Mouse (Mus musculus): Measurements from ENCODE around the gene Nkx2-3. TPM values are rescaled to one million over a fixed set of nuclear protein-coding genes. Genes with fewer than 3 reads are reported as not detected.
A peak's percentile ranks its signal among the peaks of the same experiment; 100 is the strongest.

Gene Nkx2-3
- polyA plus RNA-seq, 1 experiment from 2014 or later = 4.1 TPM

DNA sequence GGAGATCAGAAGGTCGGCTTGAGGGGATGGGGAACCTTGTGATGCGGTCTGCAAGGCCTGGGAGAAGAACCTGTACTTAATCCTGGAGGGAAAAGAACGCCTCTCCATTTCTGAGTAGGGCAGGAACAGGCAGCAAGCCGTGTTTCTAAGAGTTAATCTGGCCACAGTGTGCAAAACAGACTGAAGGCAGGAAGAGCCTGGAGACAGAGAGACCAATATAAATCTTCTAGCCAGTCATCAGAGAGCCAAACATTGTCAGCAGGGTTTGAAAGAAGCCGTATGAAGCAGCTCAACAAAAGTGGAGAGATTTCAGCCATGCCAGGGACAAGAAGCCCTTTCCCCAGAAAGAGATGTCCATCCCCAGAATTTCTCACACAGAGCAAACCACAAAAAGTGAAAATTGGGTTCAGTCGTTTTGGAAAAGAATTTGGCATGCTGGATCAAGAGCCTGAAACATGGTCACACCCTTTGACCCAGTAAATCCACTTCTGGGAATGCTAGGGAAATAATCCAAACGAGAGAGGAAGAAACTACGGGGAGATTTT lies 39.2 kb downstream of the Nkx2-3 start:
- no peak for DNase-seq (ENCODE audit: low spot score)
- no peak overlapping the region for H3K27ac ChIP-seq (ENCODE audit: low read depth, low read length)
- H3K27me3 ChIP-seq (replicated peaks; ENCODE audit: control insufficient read depth, insufficient read depth, low read length) = no peaks in the 10 kb centered on the region
- H3K9me3 ChIP-seq (replicated peaks; ENCODE audit: control insufficient read depth, low read length) = no peaks in the 10 kb centered on the region
- ATAC-seq = no peak
- H3K4me3 ChIP-seq (ENCODE audit: low read depth, low read length) = no peak overlapping the region
- no peaks in the 10 kb centered on the region for H3K4me1 ChIP-seq (ENCODE audit: control insufficient read depth, insufficient read depth, low read length)
- H3K36me3 ChIP-seq (ENCODE audit: control insufficient read depth, insufficient read depth, low read length) = no peaks in the 10 kb centered on the region
- H3K4me2 ChIP-seq (ENCODE audit: low read length) = no peak overlapping the region
- 61% methylated on average over 8 of the region's 8 CpGs for WGBS
- H3K9ac ChIP-seq (ENCODE audit: low read length) = no peak overlapping the region

DNA sequence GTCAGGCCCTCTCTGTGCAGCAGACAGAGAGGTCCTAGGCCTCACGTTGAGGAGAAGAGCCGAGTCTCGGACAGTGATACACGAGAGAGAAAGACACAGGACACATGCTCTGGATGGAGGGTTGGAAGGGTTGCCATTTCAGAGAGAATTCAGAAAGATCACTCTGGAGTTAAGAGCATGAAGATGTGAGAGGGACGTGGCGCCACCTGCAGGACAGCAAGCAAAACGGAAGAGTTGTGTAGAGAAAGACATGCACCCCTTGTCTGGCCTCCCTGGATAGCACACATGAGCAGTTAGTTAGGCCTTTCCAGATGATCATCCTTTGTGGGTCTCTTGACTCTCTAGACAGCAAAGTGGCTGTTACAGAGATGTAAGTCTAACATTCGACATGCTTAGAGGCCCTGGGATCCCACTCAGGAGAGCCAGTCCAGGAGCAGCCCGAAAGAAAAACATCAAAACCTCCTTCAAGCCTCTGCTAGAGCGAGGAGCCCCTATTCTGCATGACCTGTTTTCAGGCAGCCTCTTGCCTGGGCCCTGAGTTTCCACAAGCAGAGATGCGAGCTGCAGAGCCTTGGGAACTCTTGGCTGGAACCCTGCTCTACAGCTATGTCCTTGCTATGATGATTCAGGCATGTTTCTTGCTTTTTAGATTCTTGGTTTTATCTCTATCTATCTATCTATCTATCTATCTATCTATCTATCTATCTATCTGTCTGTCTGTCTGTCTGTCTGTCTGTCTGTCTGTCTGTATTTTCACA lies 43.8 kb downstream of the Nkx2-3 start:
- DNase-seq (ENCODE audit: low spot score) = peak; percentile 80
- Histone ChIP-seq H3K27me3 (replicated peaks; ENCODE audit: control insufficient read depth, insufficient read depth, low read length) (no peaks in the 10 kb centered on the region), H3K4me1 (ENCODE audit: control insufficient read depth, insufficient read depth, low read length) (no peaks in the 10 kb centered on the region), H3K4me3 (ENCODE audit: low read depth, low read length) (no peak overlapping the region), H3K36me3 (ENCODE audit: control insufficient read depth, insufficient read depth, low read length) (no peaks in the 10 kb centered on the region), H3K27ac (ENCODE audit: low read depth, low read length) (no peak overlapping the region), H3K9ac (ENCODE audit: low read length) (no peak overlapping the region), H3K4me2 (ENCODE audit: low read length) (no peak overlapping the region), H3K9me3 (replicated peaks; ENCODE audit: control insufficient read depth, low read length) (no peaks in the 10 kb centered on the region)
- WGBS = 40% methylated on average over 11 of the region's 11 CpGs
- no peak; the same call in 1 of the 2 replicates for ATAC-seq

DNA sequence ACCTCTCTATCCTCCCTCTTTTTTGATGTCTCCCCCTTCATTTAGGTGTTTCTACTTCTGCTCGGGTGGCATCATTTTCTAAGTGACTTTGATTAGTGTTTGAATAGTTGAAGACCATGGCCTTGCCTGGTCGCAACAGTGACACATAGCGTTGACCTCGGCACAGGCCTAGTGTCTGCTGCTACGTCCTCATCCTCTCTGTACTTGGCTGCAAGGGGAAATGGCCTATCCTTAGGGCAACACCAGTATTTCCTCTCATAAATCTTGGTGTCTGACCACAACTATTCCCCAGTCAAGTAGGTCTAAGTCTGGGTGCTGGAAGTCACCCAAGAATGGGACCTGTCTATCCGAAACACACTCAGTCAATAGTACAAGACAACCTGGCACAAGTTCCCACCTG lies 47.5 kb downstream of the Nkx2-3 start:
- ATAC-seq (no peak), DNase-seq (ENCODE audit: low spot score) (no peak)
- Histone ChIP-seq H3K27me3 (replicated peaks; ENCODE audit: control insufficient read depth, insufficient read depth, low read length) (no peaks in the 10 kb centered on the region), H3K4me2 (ENCODE audit: low read length) (no peak overlapping the region), H3K9ac (ENCODE audit: low read length) (no peak overlapping the region), H3K27ac (ENCODE audit: low read depth, low read length) (no peak overlapping the region), H3K9me3 (replicated peaks; ENCODE audit: control insufficient read depth, low read length) (no peaks in the 10 kb centered on the region), H3K4me3 (ENCODE audit: low read depth, low read length) (no peak overlapping the region), H3K4me1 (ENCODE audit: control insufficient read depth, insufficient read depth, low read length) (no peaks in the 10 kb centered on the region), H3K36me3 (ENCODE audit: control insufficient read depth, insufficient read depth, low read length) (peaks cover 20% of the 10 kb centered on the region)
- WGBS = 88% methylated on average over 6 of the region's 6 CpGs

DNA sequence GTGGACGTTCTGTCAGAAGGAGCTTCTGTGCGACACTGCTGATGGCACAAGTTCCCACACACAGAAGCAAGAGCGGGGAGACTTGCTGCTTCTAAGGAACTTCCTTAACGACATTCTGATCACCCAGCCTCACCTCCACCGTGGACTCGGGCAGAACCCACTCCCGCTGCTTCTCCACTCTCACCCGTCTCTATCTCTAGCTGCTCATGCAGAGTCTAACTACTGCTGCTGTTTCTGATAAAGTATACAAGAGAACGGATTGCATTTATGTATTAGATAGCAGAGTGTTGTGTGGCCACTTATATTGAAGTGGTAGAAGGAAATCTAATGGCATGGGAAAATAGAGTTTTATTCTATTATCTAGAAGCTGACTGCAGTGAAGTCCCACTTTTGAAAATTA lies 48.6 kb downstream of the Nkx2-3 start:
- ATAC-seq = no peak
- no peak overlapping the region for H3K4me3 ChIP-seq (ENCODE audit: low read depth, low read length)
- H3K4me2 ChIP-seq (ENCODE audit: low read length) = no peak overlapping the region
- no peaks in the 10 kb centered on the region for H3K4me1 ChIP-seq (ENCODE audit: control insufficient read depth, insufficient read depth, low read length)
- no peaks in the 10 kb centered on the region for H3K9me3 ChIP-seq (replicated peaks; ENCODE audit: control insufficient read depth, low read length)
- H3K27me3 ChIP-seq (replicated peaks; ENCODE audit: control insufficient read depth, insufficient read depth, low read length) = no peaks in the 10 kb centered on the region
- no peak for DNase-seq (ENCODE audit: low spot score)
- WGBS = 84% methylated on average over 9 of the region's 9 CpGs
- no peak overlapping the region for H3K27ac ChIP-seq (ENCODE audit: low read depth, low read length)
- no peak overlapping the region for H3K9ac ChIP-seq (ENCODE audit: low read length)
- H3K36me3 ChIP-seq (ENCODE audit: control insufficient read depth, insufficient read depth, low read length) = peaks cover 20% of the 10 kb centered on the region

DNA sequence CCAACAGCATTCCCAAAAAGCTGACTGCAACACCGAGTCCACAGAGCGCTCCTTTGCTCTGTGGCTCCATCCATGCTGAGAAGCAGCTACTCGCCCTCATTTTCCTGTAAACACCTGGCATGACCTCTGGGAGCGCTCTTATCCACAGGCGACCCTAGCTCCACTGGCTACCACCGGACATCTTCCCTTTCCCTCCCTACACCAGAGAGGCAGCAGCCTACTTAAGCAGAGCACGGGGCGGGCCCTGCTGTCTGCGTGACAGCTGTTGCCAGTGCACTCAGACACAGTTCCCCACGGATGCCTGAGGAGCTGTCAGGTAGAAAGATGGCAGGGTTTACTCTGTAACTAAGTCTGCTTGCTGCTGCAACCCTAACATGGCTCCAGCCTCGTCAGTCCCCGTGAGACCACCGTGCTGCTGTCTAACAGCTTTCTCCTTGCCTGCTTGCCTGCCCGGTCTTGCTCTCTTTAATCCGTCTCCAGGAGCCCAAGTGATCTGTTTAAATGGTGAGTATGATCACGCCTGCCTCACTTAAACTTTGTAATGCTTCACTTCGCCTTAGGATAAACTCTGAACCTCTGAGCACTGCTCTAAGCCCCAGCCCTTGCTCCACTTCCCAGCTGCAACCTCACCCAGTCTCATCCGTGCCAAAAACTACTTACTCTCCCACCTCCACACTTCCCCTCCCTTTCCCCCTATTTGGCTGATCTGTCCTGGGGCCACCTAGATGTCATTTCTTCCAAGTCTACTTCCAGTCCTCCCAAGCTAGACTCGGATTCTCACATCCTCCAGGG lies 50.2 kb downstream of the Nkx2-3 start:
- H3K4me1 ChIP-seq (ENCODE audit: control insufficient read depth, insufficient read depth, low read length) = no peaks in the 10 kb centered on the region
- DNase-seq (ENCODE audit: low spot score) (peak; percentile 28), ATAC-seq (no peak)
- no peak overlapping the region for H3K27ac ChIP-seq (ENCODE audit: low read depth, low read length)
- 35% methylated on average over 19 of the region's 19 CpGs for WGBS
- H3K4me2 ChIP-seq (ENCODE audit: low read length) = no peak overlapping the region
- H3K27me3 ChIP-seq (replicated peaks; ENCODE audit: control insufficient read depth, insufficient read depth, low read length) = no peaks in the 10 kb centered on the region
- peaks cover 20% of the 10 kb centered on the region for H3K36me3 ChIP-seq (ENCODE audit: control insufficient read depth, insufficient read depth, low read length)
- no peak overlapping the region for H3K9ac ChIP-seq (ENCODE audit: low read length)
- H3K4me3 ChIP-seq (ENCODE audit: low read depth, low read length) = no peak overlapping the region
- H3K9me3 ChIP-seq (replicated peaks; ENCODE audit: control insufficient read depth, low read length) = no peaks in the 10 kb centered on the region

DNA sequence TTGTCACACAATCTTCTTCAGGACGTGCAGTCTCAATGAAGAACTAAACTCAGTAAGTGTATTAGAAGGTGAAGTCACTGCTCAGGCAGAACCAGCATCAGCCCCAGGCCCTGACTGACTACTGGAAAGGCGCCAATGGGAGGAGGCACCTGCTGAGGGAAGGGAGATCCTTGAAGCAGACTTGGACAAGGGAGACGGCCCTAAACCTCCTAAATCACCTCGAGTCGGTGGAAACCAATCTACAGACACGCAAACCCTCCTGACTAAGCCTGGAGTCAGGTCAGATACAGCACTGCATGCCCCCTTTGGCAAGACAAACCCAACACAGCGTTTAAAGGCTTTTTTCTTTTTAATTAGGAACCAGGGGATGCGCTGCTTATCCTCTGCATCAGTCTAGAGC lies 51.3 kb downstream of the Nkx2-3 start:
- H3K4me3 ChIP-seq (ENCODE audit: low read depth, low read length) = no peak overlapping the region
- H3K9ac ChIP-seq (ENCODE audit: low read length) = no peak overlapping the region
- no peak for ATAC-seq
- H3K4me2 ChIP-seq (ENCODE audit: low read length) = no peak overlapping the region
- H3K27ac ChIP-seq (ENCODE audit: low read depth, low read length) = no peak overlapping the region
- H3K9me3 ChIP-seq (replicated peaks; ENCODE audit: control insufficient read depth, low read length) = no peaks in the 10 kb centered on the region
- peaks cover 20% of the 10 kb centered on the region for H3K36me3 ChIP-seq (ENCODE audit: control insufficient read depth, insufficient read depth, low read length)
- DNase-seq (ENCODE audit: low spot score) = no peak
- WGBS = 86% methylated on average over 8 of the region's 8 CpGs
- H3K27me3 ChIP-seq (replicated peaks; ENCODE audit: control insufficient read depth, insufficient read depth, low read length) = no peaks in the 10 kb centered on the region
- no peaks in the 10 kb centered on the region for H3K4me1 ChIP-seq (ENCODE audit: control insufficient read depth, insufficient read depth, low read length)

Small RNA genes lying within 50 kb of the gene (microRNA-seq; reads per million reads assigned to microRNA genes)
- gene Gm22646 = not detected

Other genes with a start within 250 kb of the Nkx2-3 start
- 0.04 TPM in 1 of 2 replicates, not detected in the other for gene Hpse2, start 224.0 kb upstream of the Nkx2-3 start, polyA plus RNA-seq (2014; fragmentation: Nextera tagmentation; extraction: Ambion mirVana)
- gene Cnnm1, start 171.9 kb upstream of the Nkx2-3 start, polyA plus RNA-seq (2014; fragmentation: Nextera tagmentation; extraction: Ambion mirVana) = 0.62 and 1.4 TPM in 2 replicates
- gene Got1, start 87.7 kb upstream of the Nkx2-3 start, polyA plus RNA-seq (2014; fragmentation: Nextera tagmentation; extraction: Ambion mirVana) = 56.9 and 65.6 TPM in 2 replicates
- 12.0 and 12.3 TPM in 2 replicates for gene Slc25a28, start 62.6 kb downstream of the Nkx2-3 start, polyA plus RNA-seq (2014; fragmentation: Nextera tagmentation; extraction: Ambion mirVana)
- 6.7 and 9.2 TPM in 2 replicates for gene Entpd7, start 77.3 kb downstream of the Nkx2-3 start, polyA plus RNA-seq (2014; fragmentation: Nextera tagmentation; extraction: Ambion mirVana)
- gene Cutc, start 140.7 kb downstream of the Nkx2-3 start, polyA plus RNA-seq (2014; fragmentation: Nextera tagmentation; extraction: Ambion mirVana) = 7.1 and 9.0 TPM in 2 replicates
- gene Cox15, start 140.7 kb downstream of the Nkx2-3 start, polyA plus RNA-seq (2014; fragmentation: Nextera tagmentation; extraction: Ambion mirVana) = 5.7 and 6.7 TPM in 2 replicates
- gene Abcc2, start 169.9 kb downstream of the Nkx2-3 start, polyA plus RNA-seq (2014; fragmentation: Nextera tagmentation; extraction: Ambion mirVana) = not detected in 2 replicates